Mouse (Mus musculus): Measurements from ENCODE around the gene Tbx6.
A peak's percentile ranks its signal among the peaks of the same experiment; 100 is the strongest.

Tbx6 gene

GRCm38 (mm10) chr7:126793456-126794270 is 12.4 kb downstream of the Tbx6 start:
- no peak for DNase-seq (ENCODE audit: extremely low read depth, low read depth, low spot score)

GRCm38 (mm10) chr7:126794271-126794605 is 13.0 kb downstream of the Tbx6 start:
- no peak for DNase-seq (ENCODE audit: extremely low read depth, low read depth, low spot score)

GRCm38 (mm10) chr7:126795387-126796317 is 14.4 kb downstream of the Tbx6 start:
- no peak for DNase-seq (ENCODE audit: extremely low read depth, low read depth, low spot score)

- DNase-seq (ENCODE audit: extremely low read depth, low read depth, low spot score), result no peak
Observed at GRCm38 (mm10) chr7:126796350-126796932, 15.2 kb downstream of the Tbx6 start.

GRCm38 (mm10) chr7:126797411-126798126 is 16.3 kb downstream of the Tbx6 start, which contains the start of gene Fam57b:
TSS of gene Fam57b (plus strand) at chr7:126797668.
- no peak for DNase-seq (ENCODE audit: extremely low read depth, low read depth, low spot score)

- DNase-seq (ENCODE audit: extremely low read depth, low read depth, low spot score), result no peak
Observed at GRCm38 (mm10) chr7:126798127-126799049, 17.1 kb downstream of the Tbx6 start.

- no peak for DNase-seq (ENCODE audit: extremely low read depth, low read depth, low spot score)
Observed at GRCm38 (mm10) chr7:126799050-126799467, 17.8 kb downstream of the Tbx6 start.

- no peak for DNase-seq (ENCODE audit: extremely low read depth, low read depth, low spot score)
Observed at GRCm38 (mm10) chr7:126799468-126800268, 18.4 kb downstream of the Tbx6 start.

GRCm38 (mm10) chr7:126800269-126801056 is 19.2 kb downstream of the Tbx6 start:
- no peak for DNase-seq (ENCODE audit: extremely low read depth, low read depth, low spot score)

- no peak for DNase-seq (ENCODE audit: extremely low read depth, low read depth, low spot score)
Observed at GRCm38 (mm10) chr7:126801057-126801422, 19.8 kb downstream of the Tbx6 start.

GRCm38 (mm10) chr7:126802134-126802889 is 21.0 kb downstream of the Tbx6 start:
- no peak for DNase-seq (ENCODE audit: extremely low read depth, low read depth, low spot score)

GRCm38 (mm10) chr7:126803181-126803580 is 21.9 kb downstream of the Tbx6 start:
- no peak for DNase-seq (ENCODE audit: extremely low read depth, low read depth, low spot score)

- no peak for DNase-seq (ENCODE audit: extremely low read depth, low read depth, low spot score)
Observed at GRCm38 (mm10) chr7:126803751-126804150, 22.5 kb downstream of the Tbx6 start.

- DNase-seq (ENCODE audit: extremely low read depth, low read depth, low spot score), result peak; percentile 91
Observed at GRCm38 (mm10) chr7:126806956-126807355, 25.7 kb downstream of the Tbx6 start.

- no peak for DNase-seq (ENCODE audit: extremely low read depth, low read depth, low spot score)
Observed at GRCm38 (mm10) chr7:126807405-126807804, 26.1 kb downstream of the Tbx6 start.

- DNase-seq (ENCODE audit: extremely low read depth, low read depth, low spot score), result no peak
Observed at GRCm38 (mm10) chr7:126808703-126809455, 27.6 kb downstream of the Tbx6 start.

Measured in fat pad, adult 2 months (tissue).